Mouse (Mus musculus) adrenal gland, adult 2 months (tissue): ENCODE results near the gene Map2k6. TPM values are rescaled to one million over a fixed set of nuclear protein-coding genes. Genes with fewer than 3 reads are reported as not detected.
A peak's percentile ranks its signal among the peaks of the same experiment; 100 is the strongest.

Source experiments
- DNase-seq: peaks from one replicate; pipeline ENCODE4 v3.0.0; 2021
- polyA plus RNA-seq: library from polyadenylated mRNA; depleted of rRNA; stranded (reverse); fragments of >200 nt; gene quantifications from 2 replicates; pipeline ENCODE4 v1.2.3, GENCODE M21; 2012
- total RNA-seq, 2 experiments: library from RNA; stranded (reverse); gene quantifications; 2 replicates each; pipeline ENCODE4 v1.2.3; 2021

Gene Map2k6
- total and polyA plus RNA-seq, 3 experiments: 0.42 to 4.4 (median 4.0) TPM

DNA sequence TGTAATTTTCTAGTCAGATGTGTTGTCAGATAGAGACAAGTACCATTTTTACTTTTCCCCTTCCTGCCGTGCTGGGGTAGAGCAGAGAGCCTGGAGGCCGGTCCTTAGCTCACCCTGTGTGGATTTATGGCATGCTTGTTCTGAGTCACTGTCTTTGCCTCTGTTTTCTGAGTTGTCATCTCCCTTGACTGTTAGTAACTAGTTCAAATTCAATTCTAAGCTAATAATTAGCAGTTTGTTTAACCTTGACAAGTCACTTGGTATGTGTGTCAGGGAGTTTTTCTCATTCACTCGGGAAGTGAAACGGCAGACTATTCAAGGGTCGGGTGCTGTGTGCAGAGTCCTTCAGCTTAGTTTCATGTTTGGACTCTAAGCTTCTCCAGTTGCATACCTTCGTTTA lies 86.2 kb downstream of the Map2k6 start:
- DNase-seq: peak; percentile 65

- DNase-seq: no peak
Observed at GRCm38 (mm10) chr11:110487796-110488195, 88.9 kb downstream of the Map2k6 start.

- no peak for DNase-seq
Observed at GRCm38 (mm10) chr11:110488301-110488700, 89.4 kb downstream of the Map2k6 start.

GRCm38 (mm10) chr11:110495323-110496060 lies 96.6 kb downstream of the Map2k6 start:
- DNase-seq: no peak

DNA sequence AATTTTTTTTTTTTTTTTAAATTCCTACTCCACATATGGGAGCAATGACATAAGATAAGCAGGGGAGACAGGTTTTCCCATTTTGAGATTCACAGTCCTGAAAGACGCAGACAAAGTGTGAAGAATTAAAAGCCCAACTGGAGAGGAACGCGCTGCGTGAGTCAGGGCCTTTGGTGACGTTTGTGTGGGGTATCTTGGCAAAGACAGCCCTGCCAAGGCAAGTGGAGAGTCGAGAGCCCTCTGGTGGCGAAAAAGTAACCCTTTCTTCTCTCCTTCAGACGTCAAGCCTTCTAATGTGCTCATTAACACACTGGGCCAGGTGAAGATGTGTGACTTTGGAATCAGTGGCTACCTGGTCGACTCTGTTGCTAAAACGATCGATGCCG lies 97.1 kb downstream of the Map2k6 start:
- DNase-seq: peak; percentile 72

GRCm38 (mm10) chr11:110497743-110498142 lies 98.8 kb downstream of the Map2k6 start:
- DNase-seq: no peak

- DNase-seq: peak; percentile 63
Observed at GRCm38 (mm10) chr11:110498651-110499213, 99.8 kb downstream of the Map2k6 start.

DNA sequence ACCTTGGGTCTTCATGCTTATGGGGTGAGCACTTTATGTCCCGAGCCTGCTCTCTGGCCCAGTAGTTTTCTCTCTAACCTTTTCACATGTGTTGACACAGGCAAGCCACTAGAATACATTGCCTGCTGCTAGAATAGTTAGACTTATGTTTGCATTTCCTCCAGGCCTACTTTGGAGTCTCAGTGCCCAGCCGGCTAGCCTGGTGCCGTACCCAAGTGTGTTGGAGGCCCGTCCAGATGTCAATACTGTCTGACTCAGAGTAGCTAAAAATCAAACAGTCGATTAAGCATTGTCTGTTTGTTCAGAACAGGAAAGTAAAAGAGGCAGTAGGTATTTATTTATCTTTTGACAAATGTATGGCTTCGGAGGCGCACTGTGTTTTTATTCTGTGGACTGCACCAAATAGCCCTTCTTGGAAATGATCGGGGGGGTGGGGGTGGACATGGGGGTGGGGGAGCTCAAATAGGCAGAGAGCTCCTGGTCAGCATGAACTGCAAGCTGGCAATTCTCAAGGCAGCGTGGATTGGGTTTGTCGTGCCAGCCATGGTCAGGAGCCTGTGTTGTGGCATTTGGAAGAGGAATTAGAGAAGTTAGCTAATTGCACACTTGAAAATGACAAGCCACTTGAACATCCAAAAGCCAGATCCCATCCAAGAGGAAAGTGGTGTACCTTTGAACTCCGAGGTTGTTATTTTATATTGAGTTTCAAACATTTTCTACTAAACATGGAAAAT lies 104.2 kb downstream of the Map2k6 start:
- no peak for DNase-seq

- DNase-seq: peak; percentile 51
Observed at GRCm38 (mm10) chr11:110511466-110511865, 112.5 kb downstream of the Map2k6 start.

DNA sequence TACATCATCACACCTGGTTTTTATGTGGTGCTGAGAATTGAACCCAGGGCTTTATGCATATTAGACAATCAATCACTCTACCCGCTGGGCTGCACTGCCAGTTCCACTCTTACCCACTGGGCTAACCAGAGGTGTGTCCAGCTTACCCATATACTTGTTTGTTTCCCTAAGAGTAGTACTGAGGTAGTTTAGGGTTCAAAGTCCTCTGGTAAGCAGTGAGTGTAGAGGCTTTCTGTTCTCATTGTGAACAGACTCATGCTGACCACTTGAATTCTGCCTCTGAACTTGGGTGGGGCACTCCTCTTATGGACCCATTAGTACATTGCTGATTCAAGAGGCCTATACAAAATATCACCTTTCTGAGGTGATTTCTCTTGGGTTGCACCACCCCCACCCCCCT lies 119.7 kb downstream of the Map2k6 start:
- DNase-seq: no peak

GRCm38 (mm10) chr11:110522906-110523305 lies 124.0 kb downstream of the Map2k6 start:
- DNase-seq: peak; percentile 29

DNA sequence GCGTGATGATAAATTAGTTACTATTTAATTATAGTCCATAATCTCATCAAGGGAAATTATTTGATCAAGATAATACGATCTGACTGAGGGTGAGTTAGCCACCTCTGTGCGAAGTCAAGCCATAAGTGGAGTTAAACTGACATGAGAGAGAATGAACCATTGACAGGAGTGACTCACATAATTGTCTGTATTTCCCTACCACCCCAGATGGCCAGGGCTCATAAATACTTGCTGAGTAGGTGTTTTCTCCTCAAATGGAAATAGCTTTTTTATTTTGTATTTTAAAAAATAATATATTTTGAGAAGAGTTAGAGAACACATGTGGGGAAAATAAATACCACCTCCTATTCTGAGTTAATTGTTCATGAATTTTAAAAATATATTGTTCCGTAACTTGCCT lies 127.2 kb downstream of the Map2k6 start:
- no peak for DNase-seq

- DNase-seq: no peak
Observed at GRCm38 (mm10) chr11:110531087-110531486, 132.2 kb downstream of the Map2k6 start.

GRCm38 (mm10) chr11:110534856-110535255 lies 135.9 kb downstream of the Map2k6 start:
- DNase-seq: no peak

DNA sequence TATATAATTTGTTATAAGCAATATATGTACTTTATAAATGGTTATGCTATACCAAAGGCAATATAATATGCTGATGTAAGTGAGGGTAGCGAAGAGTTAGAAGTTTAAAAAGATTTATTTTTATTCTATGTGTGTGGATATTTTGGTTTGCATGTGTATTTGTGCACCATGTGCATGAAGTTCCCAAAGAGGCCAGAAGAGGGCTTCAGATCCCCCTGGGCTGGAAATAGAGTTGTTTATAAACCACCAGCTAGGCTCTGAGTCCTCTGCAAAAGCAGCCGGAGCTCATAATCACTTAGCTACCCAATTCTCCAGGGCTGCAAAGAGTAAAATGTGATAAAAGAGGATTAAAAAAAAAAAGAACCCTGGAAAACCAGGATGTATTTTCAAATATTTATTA lies 137.6 kb downstream of the Map2k6 start:
- no peak for DNase-seq

- peak; percentile 72 for DNase-seq
Observed at GRCm38 (mm10) chr11:110537602-110538001, 138.7 kb downstream of the Map2k6 start.

- no peak for DNase-seq
Observed at GRCm38 (mm10) chr11:110538206-110538605, 139.3 kb downstream of the Map2k6 start.

GRCm38 (mm10) chr11:110541933-110542332 lies 143.0 kb downstream of the Map2k6 start:
- DNase-seq: no peak

- DNase-seq: peak; percentile 29
Observed at GRCm38 (mm10) chr11:110544419-110545210, 145.7 kb downstream of the Map2k6 start.

DNA sequence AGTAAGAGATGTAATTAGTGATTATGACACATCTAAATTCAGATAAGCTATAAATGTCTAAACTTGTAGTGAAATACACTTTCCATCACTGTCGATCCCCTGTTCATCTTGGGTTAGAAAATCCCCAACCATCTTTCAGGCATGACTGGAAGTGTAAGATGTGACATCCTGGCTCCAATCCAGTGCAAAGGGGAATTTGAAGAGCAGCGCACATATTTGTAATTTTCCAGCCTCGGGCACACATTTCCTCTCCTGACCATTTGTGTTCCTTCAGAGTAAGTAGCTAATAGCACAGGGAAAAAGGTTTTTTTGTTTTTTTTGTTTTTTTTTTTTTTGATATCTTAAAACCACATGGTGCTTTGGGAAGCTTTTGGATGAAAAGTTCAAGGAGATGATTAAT lies 146.5 kb downstream of the Map2k6 start:
- peak; percentile 31 for DNase-seq

GRCm38 (mm10) chr11:110551471-110551967 lies 152.6 kb downstream of the Map2k6 start:
- DNase-seq: peak; percentile 44
